Mouse (Mus musculus): ENCODE results near the gene Serf2.

Gene Serf2

DNA sequence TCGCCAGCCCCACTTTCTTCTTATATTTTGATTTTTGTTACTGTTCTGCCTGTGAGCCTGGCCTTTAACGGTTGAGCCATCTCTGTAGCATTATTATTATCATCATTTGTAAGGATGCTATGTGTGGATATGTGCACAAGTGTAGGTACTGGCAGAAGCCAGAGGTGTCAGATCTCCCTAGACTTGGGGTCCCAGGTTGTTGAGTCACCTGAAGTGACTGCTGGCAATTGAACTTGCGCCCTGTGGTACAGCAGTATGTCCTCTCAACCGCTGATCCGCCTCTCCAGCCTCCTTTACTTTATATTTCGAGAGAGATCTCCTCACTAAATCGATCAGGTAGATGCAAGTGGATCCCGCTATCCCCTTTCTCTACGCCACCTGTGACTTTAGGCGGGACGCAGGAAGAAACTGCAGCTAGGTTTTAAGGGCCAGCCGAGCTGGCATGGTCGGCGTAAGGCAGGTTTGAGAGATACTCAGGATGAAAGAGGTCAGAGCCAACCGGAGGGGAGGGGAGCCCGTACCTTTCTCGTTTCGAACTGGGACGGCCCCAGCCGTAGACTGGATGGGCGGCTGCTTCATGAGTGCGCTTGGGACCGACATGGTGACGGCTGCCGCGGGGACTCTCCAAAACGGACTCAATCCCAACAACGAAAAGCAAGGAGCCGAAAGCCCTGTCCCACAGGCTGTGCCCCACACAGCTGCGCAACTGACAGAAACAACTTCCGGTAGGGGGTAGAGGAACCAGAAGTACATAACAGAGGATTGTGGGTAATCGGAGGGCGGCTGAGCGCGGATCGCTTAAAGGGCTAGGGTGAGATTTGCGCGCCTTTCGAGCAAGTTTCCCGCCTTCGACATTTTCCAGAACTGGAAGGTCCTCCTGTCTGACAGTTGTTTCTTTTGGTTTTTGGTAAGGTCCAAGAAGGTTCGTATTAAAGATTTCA is 57.2 kb downstream of the Serf2 start, which contains the start of the genes Mfap1a and Wdr76:
Gene Mfap1a (minus strand): TSS at position 724 of the 941 bp plus-strand sequence.
Gene Wdr76 (plus strand): TSS at position 782 of the 941 bp plus-strand sequence.
- DNase-seq (ENCODE audit: low spot score in 2 of 2): peak; percentile 87 to 89

DNA sequence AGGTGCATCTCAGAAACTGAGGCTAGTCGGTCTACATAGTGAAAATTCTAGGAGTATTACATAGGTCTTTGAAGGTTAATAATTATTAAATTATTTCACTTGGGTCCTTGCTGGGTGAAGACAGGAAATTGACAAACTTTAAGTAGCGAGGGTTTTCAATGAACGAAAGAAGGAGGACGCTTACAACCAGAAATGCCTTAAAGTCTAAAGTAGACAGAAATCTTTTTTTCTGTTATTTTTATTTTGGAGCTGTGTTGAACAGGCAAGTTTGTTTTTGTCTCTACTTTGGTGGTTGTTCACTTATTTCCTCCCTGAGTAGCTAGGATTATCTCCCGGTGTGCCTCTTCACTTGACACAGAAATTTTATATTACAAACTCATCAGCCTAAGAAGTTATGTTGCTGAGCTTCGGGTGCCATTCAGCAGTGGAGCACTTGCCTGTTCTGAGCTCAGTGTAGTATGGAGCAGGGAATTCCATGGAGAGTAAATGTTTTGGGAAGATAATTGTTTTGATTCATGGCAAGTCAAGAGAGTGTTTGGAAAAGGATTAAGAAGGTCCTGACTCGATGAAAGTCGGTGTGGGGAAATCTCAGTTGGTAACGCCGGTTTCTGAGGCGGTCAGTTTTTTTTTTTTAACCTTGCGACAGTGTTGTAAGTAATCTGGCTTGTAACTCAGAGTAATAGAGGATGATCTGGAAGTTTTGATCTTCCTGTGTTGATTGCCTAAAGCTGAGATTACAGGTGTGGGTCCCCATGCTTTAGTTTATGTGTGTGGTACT is 58.4 kb downstream of the Serf2 start:
- DNase-seq (ENCODE audit: low spot score in 2 of 2): no peak

All from heart, adult 9 months (tissue).